Mouse (Mus musculus) neural tube, embryonic 11.5 days (tissue): ENCODE measurements around the gene Os9. TPM values are rescaled to one million over a fixed set of nuclear protein-coding genes. Genes with fewer than 3 reads are reported as not detected.

Experiments used
- polyA plus RNA-seq: library from polyadenylated mRNA; unstranded; fragments of >200 nt; fragmentation: Nextera tagmentation; extraction: Ambion mirVana; gene quantifications from 2 replicates; pipeline ENCODE4 v1.2.1, GENCODE M21; 2014

Os9 gene
- polyA plus RNA-seq, 1 experiment from 2014 or later: 68.9 TPM

Other genes with a start within 250 kb of the Os9 start
- 14.6 and 15.2 TPM in 2 replicates for gene Atp23, start 219.8 kb downstream of the Os9 start, polyA plus RNA-seq
- gene Ctdsp2, start 142.4 kb downstream of the Os9 start, polyA plus RNA-seq: 52.8 and 56.1 TPM in 2 replicates
- 0.57 and 0.82 TPM in 2 replicates for gene Avil, start 120.4 kb downstream of the Os9 start, polyA plus RNA-seq
- gene Tsfm, start 90.3 kb downstream of the Os9 start, polyA plus RNA-seq: 75.3 and 79.9 TPM in 2 replicates
- gene Mettl1, start 79.7 kb downstream of the Os9 start, polyA plus RNA-seq: 42.0 and 43.6 TPM in 2 replicates
- gene Eef1akmt3, start 79.6 kb downstream of the Os9 start, polyA plus RNA-seq: 0.23 and 0.32 TPM in 2 replicates
- 0.09 and 0.14 TPM in 2 replicates for gene Cyp27b1, start 72.9 kb downstream of the Os9 start, polyA plus RNA-seq
- 4.3 and 4.7 TPM in 2 replicates for gene March9, start 60.9 kb downstream of the Os9 start, polyA plus RNA-seq
- gene Cdk4, start 57.6 kb downstream of the Os9 start, polyA plus RNA-seq: 2,636 and 2,694 TPM in 2 replicates
- gene Tspan31, start 50.9 kb downstream of the Os9 start, polyA plus RNA-seq: 96.5 and 99.9 TPM in 2 replicates
- gene Agap2, start 45.8 kb downstream of the Os9 start, polyA plus RNA-seq: 0.94 and 1.4 TPM in 2 replicates
- 17.3 and 19.9 TPM in 2 replicates for gene B4galnt1, start 44.1 kb upstream of the Os9 start, polyA plus RNA-seq
- 0.36 and 0.89 TPM in 2 replicates for gene Slc26a10, start 59.5 kb upstream of the Os9 start, polyA plus RNA-seq
- 31.7 and 31.8 TPM in 2 replicates for gene Arhgef25, start 69.0 kb upstream of the Os9 start, polyA plus RNA-seq
- 138 and 148 TPM in 2 replicates for gene Dtx3, start 74.6 kb upstream of the Os9 start, polyA plus RNA-seq
- gene Pip4k2c, start 90.5 kb upstream of the Os9 start, polyA plus RNA-seq: 15.4 and 16.4 TPM in 2 replicates
- 43.4 and 51.0 TPM in 2 replicates for gene Kif5a, start 142.2 kb upstream of the Os9 start, polyA plus RNA-seq
- gene Dctn2, start 145.2 kb upstream of the Os9 start, polyA plus RNA-seq: 224 and 230 TPM in 2 replicates
- gene Mbd6, start 167.9 kb upstream of the Os9 start, polyA plus RNA-seq: 17.0 and 17.6 TPM in 2 replicates
- 164 and 166 TPM in 2 replicates for gene Mars, start 190.7 kb upstream of the Os9 start, polyA plus RNA-seq
- gene Arhgap9, start 200.8 kb upstream of the Os9 start, polyA plus RNA-seq: 1.1 and 1.8 TPM in 2 replicates
- 3.8 and 4.6 TPM in 2 replicates for gene Gli1, start 220.8 kb upstream of the Os9 start, polyA plus RNA-seq
- not detected in 2 replicates for gene Inhbe, start 233.3 kb upstream of the Os9 start, polyA plus RNA-seq
- not detected in 2 replicates for gene Inhbc, start 249.3 kb upstream of the Os9 start, polyA plus RNA-seq